Comparison of ENCODE assay signal across 8 mouse cellular contexts in the genomic region with DNA sequence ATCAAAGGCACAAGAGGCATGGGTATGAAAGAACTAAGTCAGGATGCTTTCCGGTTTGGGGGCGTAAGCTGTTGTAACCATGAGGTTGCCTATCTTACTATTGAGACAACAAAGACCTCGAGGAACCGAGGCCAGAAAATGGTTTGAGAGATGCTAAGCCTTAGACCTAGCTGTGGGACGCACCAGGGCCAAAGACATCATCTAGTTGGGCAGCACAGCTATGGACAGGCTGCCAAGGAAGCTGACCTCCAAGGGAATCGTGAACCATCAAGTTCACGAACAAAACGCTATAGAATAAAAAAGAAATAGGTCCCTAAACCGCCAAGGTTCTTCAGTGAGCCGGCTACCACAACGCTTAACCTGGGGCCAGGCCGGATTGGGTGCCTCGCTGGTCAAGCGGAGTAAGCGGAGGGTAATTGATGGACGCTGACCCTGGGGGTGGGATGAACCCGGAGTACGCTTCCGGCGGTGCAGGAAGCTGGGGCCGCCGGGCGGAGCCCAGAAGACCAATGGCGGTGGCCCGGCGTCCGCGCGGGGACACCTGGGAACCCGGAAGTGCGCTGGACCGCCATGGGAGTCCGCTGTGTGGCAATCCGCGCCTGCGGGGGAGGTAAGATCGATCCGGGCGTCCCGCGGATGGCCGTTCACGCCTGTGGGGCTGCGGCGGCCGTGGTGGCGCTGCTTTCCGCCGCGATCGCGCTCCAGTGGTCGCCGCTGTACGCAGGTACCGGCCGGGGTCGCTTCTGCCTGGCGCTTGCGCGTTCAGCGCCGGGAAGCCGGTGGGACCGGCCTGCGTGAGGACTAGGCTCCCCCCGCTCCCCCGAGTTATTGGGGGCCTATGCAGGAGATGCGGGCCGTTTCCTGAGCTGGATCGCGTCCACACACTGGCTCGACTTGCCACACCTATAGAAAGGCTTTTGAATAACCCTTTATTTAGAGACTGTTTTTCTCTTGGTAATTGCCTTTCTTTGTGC. TPM values are rescaled to one million over a fixed set of nuclear protein-coding genes. Genes with fewer than 3 reads are reported as not detected.
DNase-seq lines count a peak whose midpoint lies in the region; ATAC-seq and TF ChIP-seq lines count a peak whose summit lies in the region.

A gene (plus strand): TSS at position 490 of the 974 bp plus-strand sequence.

- TF ChIP-seq CTCF in ES-Bruce4 (IDR thresholded peaks at IDR 0.05; ENCODE audit: low read depth, low read length), result no peak
- TF ChIP-seq CTCF in lung, adult 2 months (IDR thresholded peaks at IDR 0.05; ENCODE audit: insufficient read depth, low read length), result no peak

- H3K27me3 ChIP-seq in ES-Bruce4 (ENCODE audit: control insufficient read depth, insufficient read depth, low read length, poor library complexity, severe bottlenecking), result no peaks in the 10 kb centered on the region
- peaks cover 14% of the 10 kb centered on the region for H3K27me3 ChIP-seq in forebrain, embryonic 13.5 days

- no peak for TF ChIP-seq EP300 in ES-Bruce4 (IDR thresholded peaks at IDR 0.05; ENCODE audit: insufficient read depth, low read depth, low read length)

- H3K4me2 ChIP-seq in forebrain, embryonic 13.5 days, result peak within 1 kb of the TSS; percentile 80

- DNase-seq in c-Kit-positive CD71-positive TER-119-positive erythroid progenitor cells, embryonic 14.5 days (ENCODE audit: low spot score), result peak; percentile 86
- peak; percentile 93 for DNase-seq in heart, postnatal 10 days
- DNase-seq in large intestine, adult 2 months (ENCODE audit: low read depth, low spot score), result no peak
- DNase-seq in lung, adult 2 months, result peak; percentile 86
- peak; percentile 80 to 83 for DNase-seq in thymus, adult 18-20 months

- no peaks in the 10 kb centered on the region for H3K9me3 ChIP-seq in ES-Bruce4 (replicated peaks; ENCODE audit: control insufficient read depth, insufficient read depth, low read length, poor library complexity, severe bottlenecking)
- H3K9me3 ChIP-seq in forebrain, embryonic 13.5 days (replicated peaks), result no peaks in the 10 kb centered on the region

- peak; percentile 43 for TF ChIP-seq POLR2A in ES-Bruce4 (IDR thresholded peaks at IDR 0.05; ENCODE audit: insufficient read depth, low read length)
- TF ChIP-seq POLR2A in lung, adult 2 months (IDR thresholded peaks at IDR 0.05; ENCODE audit: borderline replicate concordance, extremely low read depth, low read depth, low read length), result peak; percentile 72; the same call in 1 of the 2 replicates

- H3K27ac ChIP-seq in ES-Bruce4 (ENCODE audit: insufficient read depth, low read length), result no peak within 1 kb of the TSS
- peak within 1 kb of the TSS; percentile 82 for H3K27ac ChIP-seq in forebrain, embryonic 13.5 days

- intact Hi-C loops in heart, postnatal 10 days (cut with DNase I), result loop anchor here (5.0 kb wide), 1 partner anchor 60 kb away; a partner anchor contains a TSS

- no peaks in the 10 kb centered on the region for H3K4me1 ChIP-seq in ES-Bruce4 (ENCODE audit: control insufficient read depth, insufficient read depth, low read length)
- peaks cover 27% of the 10 kb centered on the region for H3K4me1 ChIP-seq in forebrain, embryonic 13.5 days
- H3K4me1 ChIP-seq in lung, adult 2 months (ENCODE audit: control insufficient read depth, insufficient read depth, low read length), result peaks cover 15% of the 10 kb centered on the region

- 3% methylated on average over 73 of the region's 73 CpGs for WGBS in forebrain, embryonic 13.5 days
- WGBS in large intestine, adult 2 months, result 4% methylated on average over 73 of the region's 73 CpGs
- WGBS in lung, adult 2 months, result 4% methylated on average over 73 of the region's 73 CpGs

- H3K9ac ChIP-seq in ES-Bruce4 (ENCODE audit: low read depth, poor library complexity, severe bottlenecking), result peak within 1 kb of the TSS; percentile 83
- peak within 1 kb of the TSS; percentile 88 for H3K9ac ChIP-seq in forebrain, embryonic 13.5 days

- no peaks in the 10 kb centered on the region for H3K36me3 ChIP-seq in ES-Bruce4 (ENCODE audit: control insufficient read depth, insufficient read depth, low read length, poor library complexity, severe bottlenecking)
- peaks cover 2% of the 10 kb centered on the region; the same call in 1 of the 2 replicates for H3K36me3 ChIP-seq in forebrain, embryonic 13.5 days (ENCODE audit: poor library complexity, severe bottlenecking)

- peak within 1 kb of the TSS; percentile 96 for H3K4me3 ChIP-seq in ES-Bruce4 (ENCODE audit: low read depth, low read length)
- H3K4me3 ChIP-seq in forebrain, embryonic 13.5 days, result peak within 1 kb of the TSS; percentile 93
- H3K4me3 ChIP-seq in lung, adult 2 months (replicated peaks; ENCODE audit: extremely low read depth, low read depth, low read length), result peak within 1 kb of the TSS; percentile 93

- ATAC-seq in forebrain, embryonic 13.5 days, result peak; percentile 99
- ATAC-seq in neutrophil, adult 5-6 weeks (ENCODE audit: extremely low read depth, insufficient number of reproducible peaks, low FRiP score, poor library complexity, severe bottlenecking), result peak; percentile 93

RNA-seq across cellular contexts. Expression of the gene that starts here (rescaled TPM):
- polyA plus RNA-seq in ES-Bruce4 (2011; ENCODE audit: insufficient read depth, insufficient read length, low read depth, missing spikeins), result 34.7 and 35.5 TPM in 2 replicates
- 152 and 158 TPM in 2 replicates for polyA plus RNA-seq in forebrain, embryonic 13.5 days (2015; fragmentation: Nextera tagmentation; extraction: Ambion mirVana)
- total RNA-seq in heart, postnatal 10 days (2021), result 10 to 100 TPM; 40.2 to 41.7 TPM
- polyA plus RNA-seq in large intestine, adult 2 months (2012; rRNA removed), result 70.4 and 94.1 TPM in 2 replicates
- polyA plus RNA-seq in lung, adult 2 months (2012; rRNA removed), result 142 and 150 TPM in 2 replicates
- 55.1 and 63.1 TPM in 2 replicates for total RNA-seq in neutrophil, adult 5-6 weeks (2017)
